Mouse (Mus musculus): Measurements from ENCODE around the gene Abracl. TPM values are rescaled to one million over a fixed set of nuclear protein-coding genes. Genes with fewer than 3 reads are reported as not detected.

Gene Abracl
- polyA plus RNA-seq, 1 experiment from 2014 or later = 160 TPM

DNA sequence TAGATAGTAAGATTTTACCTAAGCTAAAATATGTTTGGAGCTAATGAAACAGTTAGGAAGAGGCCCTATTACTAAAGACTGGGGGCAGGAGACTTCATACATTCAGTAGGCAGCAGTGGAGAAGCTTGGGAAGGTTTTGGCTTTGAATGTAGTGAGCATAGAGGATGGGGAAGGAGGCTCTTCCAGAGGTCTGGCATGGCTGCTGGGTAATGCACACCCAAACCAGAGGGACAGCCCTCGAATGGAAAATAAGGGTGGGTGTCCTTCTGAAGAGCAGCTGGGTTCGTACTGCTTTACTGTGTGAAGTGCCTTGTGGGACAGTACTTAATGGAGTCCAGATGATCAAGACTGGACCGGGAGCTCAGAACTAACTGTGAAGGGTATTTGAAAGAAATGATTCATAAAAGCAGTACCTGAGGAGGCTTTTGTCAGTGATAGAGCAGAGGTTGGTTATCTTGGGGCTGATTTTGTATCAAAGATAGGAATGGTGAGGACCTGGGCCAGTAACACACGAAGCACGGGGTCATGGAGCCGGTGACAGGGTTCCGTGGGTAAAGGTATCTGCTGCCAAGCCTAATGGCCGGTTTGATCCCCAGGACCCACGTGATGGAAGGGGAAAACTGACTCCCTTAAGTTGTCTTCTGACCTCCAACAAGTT, 35.7 kb upstream of the Abracl start:
- no peak overlapping the region for H3K4me3 ChIP-seq
- no peak overlapping the region for H3K9ac ChIP-seq
- no peak for ATAC-seq (ENCODE audit: insufficient number of reproducible peaks, insufficient read depth, low FRiP score, low TSS enrichment, low read depth)
- no peaks in the 10 kb centered on the region for H3K27me3 ChIP-seq
- H3K4me1 ChIP-seq = peaks cover 23% of the 10 kb centered on the region
- no peaks in the 10 kb centered on the region for H3K36me3 ChIP-seq
- WGBS = 77% methylated on average over 9 of the region's 9 CpGs
- no peaks in the 10 kb centered on the region for H3K9me3 ChIP-seq
- no peak overlapping the region for H3K4me2 ChIP-seq
- no peak overlapping the region for H3K27ac ChIP-seq

- Histone ChIP-seq H3K4me3 (peak overlapping the region; percentile 90), H3K9me3 (no peaks in the 10 kb centered on the region), H3K9ac (peak overlapping the region; percentile 96), H3K27ac (peak overlapping the region; percentile 89; the same call in 1 of the 2 replicates), H3K36me3 (no peaks in the 10 kb centered on the region), H3K27me3 (no peaks in the 10 kb centered on the region), H3K4me1 (peaks cover 23% of the 10 kb centered on the region), H3K4me2 (peak overlapping the region; percentile 78)
- WGBS = under 1% methylated on average over 8 of the region's 8 CpGs
- no peak for ATAC-seq (ENCODE audit: insufficient number of reproducible peaks, insufficient read depth, low FRiP score, low TSS enrichment, low read depth)
These were observed 33.3 kb upstream of the Abracl start for GRCm38 (mm10) chr10:18056391-18056745.

DNA sequence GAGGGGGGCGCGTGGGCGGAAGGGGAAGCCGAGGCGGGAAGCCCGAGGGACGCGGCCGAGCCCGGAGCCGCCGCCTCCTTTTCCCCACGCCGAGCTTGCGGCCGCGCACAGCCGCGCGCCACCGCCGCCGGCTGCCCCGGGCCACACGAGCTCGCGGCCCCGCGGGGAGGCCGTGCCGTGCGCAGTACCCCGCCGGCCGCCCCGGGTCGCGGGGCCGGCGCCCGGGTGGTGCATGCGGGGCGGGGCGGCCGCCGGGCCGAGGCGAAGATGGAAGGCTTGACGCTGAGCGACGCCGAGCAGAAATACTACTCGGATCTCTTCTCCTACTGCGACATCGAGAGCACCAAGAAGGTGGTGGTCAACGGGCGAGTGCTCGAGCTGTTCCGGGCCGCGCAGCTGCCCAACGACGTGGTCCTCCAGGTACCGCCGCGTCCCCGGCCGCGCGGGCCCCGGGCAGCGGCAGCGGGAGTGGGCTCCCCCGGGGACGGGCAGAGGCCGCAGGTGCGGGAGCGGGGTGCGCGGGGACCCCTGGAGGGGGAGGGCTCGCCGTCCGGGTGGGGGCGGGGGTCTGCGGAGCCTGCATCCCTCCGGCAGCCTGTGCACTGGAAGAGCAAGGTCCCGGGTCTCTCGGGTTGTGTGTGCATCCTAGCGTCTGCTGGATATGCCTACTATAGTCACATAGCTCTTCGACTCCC, 32.8 kb upstream of the Abracl start, which contains the start of gene Reps1:
TSS of gene Reps1 (plus strand) at position 166 of the 695 bp plus-strand sequence.
- Histone ChIP-seq H3K4me2 (peak within 1 kb of the TSS; percentile 78), H3K27ac (peak within 1 kb of the TSS; percentile 89)
- ATAC-seq (ENCODE audit: insufficient number of reproducible peaks, insufficient read depth, low FRiP score, low TSS enrichment, low read depth) = peak; percentile 75

GRCm38 (mm10) chr10:18055009-18055695, 32.1 kb upstream of the Abracl start:
- no peaks in the 10 kb centered on the region for H3K27me3 ChIP-seq
- peak overlapping the region; percentile 78 for H3K4me2 ChIP-seq
- H3K9ac ChIP-seq = peak overlapping the region; percentile 96
- ATAC-seq (ENCODE audit: insufficient number of reproducible peaks, insufficient read depth, low FRiP score, low TSS enrichment, low read depth) = peak; percentile 98
- H3K4me3 ChIP-seq = peak overlapping the region; percentile 90
- H3K4me1 ChIP-seq = peaks cover 23% of the 10 kb centered on the region
- peak overlapping the region; percentile 89 for H3K27ac ChIP-seq
- no peaks in the 10 kb centered on the region for H3K36me3 ChIP-seq
- 2% methylated on average over 61 of the region's 61 CpGs for WGBS
- H3K9me3 ChIP-seq = no peaks in the 10 kb centered on the region

More for the DNA sequence above, 32.8 kb upstream of the Abracl start, which contains the start of gene Reps1:
- no peaks in the 10 kb centered on the region for H3K27me3 ChIP-seq
- H3K9ac ChIP-seq = peak within 1 kb of the TSS; percentile 96
- peak within 1 kb of the TSS; percentile 90 for H3K4me3 ChIP-seq
- peaks cover 23% of the 10 kb centered on the region for H3K4me1 ChIP-seq
- H3K36me3 ChIP-seq = no peaks in the 10 kb centered on the region
- under 1% methylated on average over 78 of the region's 90 CpGs for WGBS
- H3K9me3 ChIP-seq = no peaks in the 10 kb centered on the region

DNA sequence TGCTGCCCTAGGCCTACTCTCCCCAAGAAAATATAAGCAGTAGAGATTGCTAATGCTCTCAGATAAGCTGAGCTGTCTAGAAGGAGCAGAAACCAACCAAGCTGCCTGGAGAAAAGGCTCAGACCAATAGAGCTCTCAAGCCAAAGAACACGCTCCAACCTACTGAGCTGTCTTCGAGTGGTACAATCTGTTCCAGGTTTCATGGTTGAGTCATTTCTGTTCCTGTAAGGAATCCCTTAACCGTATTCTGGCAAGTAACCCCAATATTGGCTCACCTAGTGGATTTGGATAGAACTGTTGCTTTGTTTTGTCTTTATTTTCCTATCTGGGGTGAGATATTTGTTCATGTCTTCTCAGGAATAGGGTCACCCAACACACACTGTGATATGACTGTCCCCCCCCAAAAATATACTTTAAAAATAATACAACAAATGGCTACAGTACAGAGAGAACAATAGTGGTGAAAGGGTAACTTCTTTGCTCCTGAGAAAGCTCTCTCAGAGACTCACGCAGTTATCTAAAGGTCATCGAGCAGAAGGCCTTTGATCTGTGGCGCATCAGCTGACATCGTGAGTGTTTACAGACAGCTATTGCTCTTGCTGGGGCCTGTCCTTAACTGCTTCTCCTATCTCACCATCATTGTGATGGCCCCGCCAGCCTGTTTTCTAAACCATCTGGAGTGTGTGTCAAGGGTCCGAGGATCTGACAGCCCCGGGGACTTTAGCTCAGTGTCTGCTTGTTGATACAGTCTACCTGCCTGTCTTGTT, 24.5 kb upstream of the Abracl start:
- H3K4me3 ChIP-seq = no peak overlapping the region
- ATAC-seq (ENCODE audit: insufficient number of reproducible peaks, insufficient read depth, low FRiP score, low TSS enrichment, low read depth) = no peak
- H3K27ac ChIP-seq = no peak overlapping the region
- H3K9ac ChIP-seq = no peak overlapping the region
- H3K27me3 ChIP-seq = no peaks in the 10 kb centered on the region
- no peaks in the 10 kb centered on the region for H3K9me3 ChIP-seq
- no peak overlapping the region for H3K4me2 ChIP-seq
- no peaks in the 10 kb centered on the region for H3K4me1 ChIP-seq
- no peaks in the 10 kb centered on the region for H3K36me3 ChIP-seq
- WGBS = 66% methylated on average over 10 of the region's 10 CpGs

GRCm38 (mm10) chr10:18046380-18046779, 23.3 kb upstream of the Abracl start:
- Histone ChIP-seq H3K36me3 (no peaks in the 10 kb centered on the region), H3K27ac (no peak overlapping the region), H3K27me3 (no peaks in the 10 kb centered on the region), H3K4me3 (no peak overlapping the region), H3K4me1 (no peaks in the 10 kb centered on the region), H3K9me3 (no peaks in the 10 kb centered on the region), H3K9ac (no peak overlapping the region), H3K4me2 (no peak overlapping the region)
- ATAC-seq (ENCODE audit: insufficient number of reproducible peaks, insufficient read depth, low FRiP score, low TSS enrichment, low read depth) = no peak

- Histone ChIP-seq H3K9me3 (no peaks in the 10 kb centered on the region), H3K27me3 (no peaks in the 10 kb centered on the region), H3K4me3 (no peak overlapping the region), H3K4me1 (no peaks in the 10 kb centered on the region), H3K4me2 (no peak overlapping the region), H3K36me3 (no peaks in the 10 kb centered on the region), H3K9ac (no peak overlapping the region), H3K27ac (no peak overlapping the region)
- 83% methylated on average over 5 of the region's 5 CpGs for WGBS
- no peak for ATAC-seq (ENCODE audit: insufficient number of reproducible peaks, insufficient read depth, low FRiP score, low TSS enrichment, low read depth)
These were observed 13.8 kb upstream of the Abracl start for GRCm38 (mm10) chr10:18036849-18037248.

DNA sequence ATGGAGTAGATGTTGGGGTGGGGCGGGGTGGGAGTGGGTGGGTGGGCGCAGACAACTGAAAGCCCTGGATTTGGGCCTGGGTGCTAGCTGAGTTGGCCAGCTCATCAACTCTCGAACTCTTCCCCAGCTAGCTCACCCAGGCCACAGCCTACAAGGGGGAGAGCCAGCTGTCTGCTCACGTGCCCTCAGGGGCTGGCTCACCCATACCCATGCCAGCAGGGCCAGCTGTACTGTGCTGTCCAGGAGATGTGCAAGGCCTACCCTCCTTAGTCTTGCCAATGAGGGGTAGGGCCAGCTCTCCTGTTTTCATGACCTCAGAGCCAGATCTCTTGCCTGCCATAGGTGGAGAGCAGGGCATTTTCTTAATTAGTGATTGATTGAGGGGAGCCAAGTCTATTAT, 11.3 kb upstream of the Abracl start:
- H3K4me3 ChIP-seq = no peak overlapping the region
- 90% methylated on average over 4 of the region's 4 CpGs for WGBS
- H3K4me1 ChIP-seq = no peaks in the 10 kb centered on the region
- H3K27ac ChIP-seq = no peak overlapping the region
- ATAC-seq (ENCODE audit: insufficient number of reproducible peaks, insufficient read depth, low FRiP score, low TSS enrichment, low read depth) = no peak
- no peak overlapping the region for H3K9ac ChIP-seq
- H3K9me3 ChIP-seq = no peaks in the 10 kb centered on the region
- no peak overlapping the region for H3K4me2 ChIP-seq
- H3K27me3 ChIP-seq = no peaks in the 10 kb centered on the region
- H3K36me3 ChIP-seq = no peaks in the 10 kb centered on the region

DNA sequence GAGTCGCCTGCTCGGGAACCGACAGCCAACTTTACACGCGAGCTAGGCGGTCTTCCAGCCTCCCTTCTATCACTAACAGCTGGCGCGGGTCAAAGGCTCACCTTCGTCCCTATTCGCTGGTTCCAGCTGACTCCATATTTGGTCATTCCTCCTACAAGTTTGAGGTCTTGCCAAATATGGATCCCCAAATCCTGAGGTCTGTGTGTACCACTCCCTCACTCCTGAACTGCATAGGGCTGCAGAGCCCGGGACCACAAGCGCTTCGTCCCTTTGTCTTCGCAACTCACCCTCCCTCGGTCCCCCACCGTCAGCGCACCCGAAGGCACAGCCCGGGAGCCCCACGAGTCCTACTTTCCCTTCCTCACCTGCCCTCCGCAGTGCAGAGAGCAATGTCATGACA, 776 bp downstream of the Abracl start:
- peaks cover 11% of the 10 kb centered on the region for H3K36me3 ChIP-seq
- H3K9ac ChIP-seq = peak overlapping the region; percentile 87
- peak overlapping the region; percentile 97 for H3K27ac ChIP-seq
- WGBS = under 1% methylated on average over 21 of the region's 21 CpGs
- peak overlapping the region; percentile 77 for H3K4me3 ChIP-seq
- no peaks in the 10 kb centered on the region for H3K9me3 ChIP-seq
- H3K4me2 ChIP-seq = peak overlapping the region; percentile 68
- peak; percentile 71 for ATAC-seq (ENCODE audit: insufficient number of reproducible peaks, insufficient read depth, low FRiP score, low TSS enrichment, low read depth)
- H3K4me1 ChIP-seq = peaks cover 12% of the 10 kb centered on the region
- H3K27me3 ChIP-seq = no peaks in the 10 kb centered on the region

DNA sequence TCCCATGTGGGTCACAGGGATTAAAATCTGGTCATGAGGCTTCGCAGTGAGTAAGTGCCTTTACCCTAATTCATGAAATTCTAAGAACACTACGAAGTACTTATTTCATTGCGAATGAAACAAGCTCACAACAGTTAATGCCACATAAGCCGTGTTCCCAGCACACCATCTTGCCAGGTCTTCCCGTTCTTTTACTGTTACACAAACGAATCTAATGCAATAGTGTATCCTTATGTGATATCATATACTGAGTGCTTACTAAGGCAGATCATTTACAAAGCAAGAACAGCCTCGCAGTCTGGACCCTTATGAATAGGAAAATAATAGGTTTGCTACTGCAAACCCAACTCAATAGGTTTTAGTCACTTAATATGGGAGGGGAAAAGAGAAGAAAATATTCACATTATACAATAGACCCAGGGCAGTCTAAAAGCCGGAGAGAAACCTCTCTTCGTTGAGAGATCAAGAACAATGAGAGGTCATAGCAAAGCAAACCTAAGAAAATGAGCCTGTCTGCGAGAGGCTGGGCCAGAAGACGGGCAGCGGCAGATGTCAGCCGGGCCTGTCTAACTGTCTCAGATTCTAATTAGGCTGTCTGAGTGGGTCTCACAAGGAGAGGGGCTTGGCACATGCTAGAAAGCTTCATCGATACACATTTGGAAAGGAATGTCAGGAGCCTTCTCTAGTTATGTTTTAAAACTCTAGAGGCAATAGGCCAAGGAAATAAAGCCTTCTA, 1.3 kb downstream of the Abracl start:
- ATAC-seq (ENCODE audit: insufficient number of reproducible peaks, insufficient read depth, low FRiP score, low TSS enrichment, low read depth) = no peak
- peaks cover 17% of the 10 kb centered on the region for H3K36me3 ChIP-seq
- no peaks in the 10 kb centered on the region for H3K27me3 ChIP-seq
- WGBS = 31% methylated on average over 14 of the region's 14 CpGs
- H3K27ac ChIP-seq = peak overlapping the region; percentile 97
- H3K4me2 ChIP-seq = peak overlapping the region; percentile 68
- peak overlapping the region; percentile 77 for H3K4me3 ChIP-seq
- H3K9ac ChIP-seq = peak overlapping the region; percentile 87
- peaks cover 12% of the 10 kb centered on the region for H3K4me1 ChIP-seq
- H3K9me3 ChIP-seq = no peaks in the 10 kb centered on the region

DNA sequence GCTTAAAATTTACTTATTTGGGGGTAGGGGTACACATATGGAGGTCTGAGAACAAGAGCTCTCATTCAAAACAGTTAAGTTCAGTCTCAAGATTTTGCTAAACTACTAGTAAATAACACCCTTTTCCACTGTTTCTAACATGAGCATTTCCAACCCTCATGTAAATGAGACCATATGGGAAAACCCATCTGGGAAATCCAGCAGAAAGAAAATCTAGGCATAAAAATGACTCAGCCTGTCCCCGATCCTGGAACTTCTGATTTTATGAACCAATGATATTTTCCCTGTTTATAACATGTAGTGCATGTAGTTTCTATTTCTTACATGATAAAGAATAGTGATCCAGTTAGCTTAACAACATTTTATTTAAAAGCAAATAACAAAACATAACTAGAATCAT, 2.2 kb downstream of the Abracl start:
- Histone ChIP-seq H3K4me1 (peaks cover 12% of the 10 kb centered on the region), H3K4me2 (peak overlapping the region; percentile 68; the same call in 1 of the 2 replicates), H3K9me3 (no peaks in the 10 kb centered on the region), H3K4me3 (no peak overlapping the region), H3K27ac (no peak overlapping the region), H3K9ac (no peak overlapping the region), H3K36me3 (peaks cover 25% of the 10 kb centered on the region), H3K27me3 (no peaks in the 10 kb centered on the region)
- 38% methylated on average over 1 of the region's 1 CpGs for WGBS
- no peak for ATAC-seq (ENCODE audit: insufficient number of reproducible peaks, insufficient read depth, low FRiP score, low TSS enrichment, low read depth)
